Mouse (Mus musculus) inflammation-experienced regulatory T-cells (primary cell): ENCODE measurements around the gene Npb. TPM values are rescaled to one million over a fixed set of nuclear protein-coding genes. Genes with fewer than 3 reads are reported as not detected.

Experiments
- polyA plus RNA-seq, 2 experiments: library from polyadenylated mRNA; unstranded; fragments of 100-300 nt; shearing (Covaris generic); gene quantifications; one replicate each; pipeline ENCODE4 v1.2.1; 2017

The Npb gene
- 1 to 10 TPM in 1 of 2 experiments, not detected in 1; 1.0 TPM for polyA plus RNA-seq

DNA sequence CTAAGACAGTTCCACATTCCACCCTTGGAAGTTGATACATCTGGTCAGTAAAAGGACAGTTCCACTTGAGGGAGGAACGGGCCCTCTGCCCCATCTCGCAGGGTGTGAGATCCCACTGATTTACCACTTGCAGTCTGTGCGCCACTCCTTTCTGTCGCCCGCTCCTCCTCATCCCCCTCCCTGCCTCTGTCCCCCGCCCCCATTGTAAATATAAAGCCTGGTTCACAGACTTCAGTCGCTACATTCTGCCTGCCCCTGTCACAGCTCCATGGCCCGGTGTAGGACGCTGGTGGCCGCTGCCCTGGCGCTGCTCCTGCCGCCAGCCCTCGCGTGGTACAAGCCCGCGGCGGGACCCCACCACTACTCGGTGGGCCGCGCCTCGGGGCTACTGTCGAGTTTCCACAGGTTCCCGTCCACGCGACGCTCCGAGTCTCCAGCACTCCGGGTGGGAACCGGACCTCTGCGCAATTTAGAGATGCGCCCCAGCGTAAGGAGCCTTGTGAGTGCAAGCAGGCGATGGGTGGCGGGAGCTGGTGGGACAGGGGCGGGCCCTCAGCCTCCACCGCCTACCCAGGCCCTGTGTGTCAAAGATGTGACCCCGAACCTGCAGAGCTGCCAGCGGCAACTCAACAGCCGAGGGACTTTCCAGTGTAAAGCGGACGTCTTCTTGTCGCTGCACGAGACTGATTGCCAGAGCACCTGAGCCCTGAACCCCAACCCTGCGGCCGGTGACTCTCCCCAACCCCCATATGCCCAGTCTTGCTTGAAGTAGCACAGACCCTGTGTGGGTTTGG, at the start of gene Npb:
Npb (plus strand) TSS at position 237 of the 794 bp plus-strand sequence.

DNA sequence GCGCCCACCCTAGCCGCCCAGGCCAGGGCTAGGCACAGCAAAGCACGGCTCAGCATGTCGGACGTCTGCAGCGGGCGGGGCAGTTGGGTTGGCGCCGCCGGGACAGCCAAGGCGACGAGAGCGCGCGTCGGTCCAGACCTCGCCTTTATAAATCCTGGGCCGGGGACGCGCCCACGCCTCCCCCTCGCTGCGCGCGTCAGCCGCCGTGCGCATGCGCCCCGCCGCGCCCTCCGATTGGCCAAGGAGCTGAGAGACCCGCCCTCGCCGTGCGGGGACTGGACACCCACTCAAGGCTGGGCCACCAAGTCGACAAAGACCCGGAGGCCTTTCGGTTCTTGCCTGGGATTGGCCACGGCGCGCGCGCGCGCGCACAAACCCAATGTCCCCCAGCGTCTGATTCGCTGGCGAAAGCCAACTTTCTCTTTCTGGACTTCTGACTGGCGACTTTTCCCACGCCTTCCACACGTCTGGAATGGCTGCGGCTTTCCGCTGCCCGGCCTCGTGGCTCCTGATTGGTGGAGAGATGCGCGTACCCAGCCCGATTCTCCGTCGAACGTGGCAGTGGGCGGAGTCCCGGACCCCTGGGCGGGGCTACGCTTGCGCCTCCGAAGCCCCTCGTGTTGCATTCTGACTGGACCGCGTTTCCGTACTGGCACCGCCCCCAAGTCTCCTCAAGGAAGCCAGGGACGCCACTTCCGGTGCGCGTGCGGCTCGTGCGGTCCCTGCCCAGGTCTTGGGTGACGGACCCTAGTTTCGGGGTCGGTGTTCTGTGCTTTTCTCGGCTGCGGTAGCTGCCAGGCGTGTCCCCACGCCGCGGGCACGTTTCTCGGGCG, 35.3 kb upstream of the Npb start, which contains the start of gene P4hb:
P4hb (minus strand) TSS at position 502 of the 833 bp plus-strand sequence.

DNA sequence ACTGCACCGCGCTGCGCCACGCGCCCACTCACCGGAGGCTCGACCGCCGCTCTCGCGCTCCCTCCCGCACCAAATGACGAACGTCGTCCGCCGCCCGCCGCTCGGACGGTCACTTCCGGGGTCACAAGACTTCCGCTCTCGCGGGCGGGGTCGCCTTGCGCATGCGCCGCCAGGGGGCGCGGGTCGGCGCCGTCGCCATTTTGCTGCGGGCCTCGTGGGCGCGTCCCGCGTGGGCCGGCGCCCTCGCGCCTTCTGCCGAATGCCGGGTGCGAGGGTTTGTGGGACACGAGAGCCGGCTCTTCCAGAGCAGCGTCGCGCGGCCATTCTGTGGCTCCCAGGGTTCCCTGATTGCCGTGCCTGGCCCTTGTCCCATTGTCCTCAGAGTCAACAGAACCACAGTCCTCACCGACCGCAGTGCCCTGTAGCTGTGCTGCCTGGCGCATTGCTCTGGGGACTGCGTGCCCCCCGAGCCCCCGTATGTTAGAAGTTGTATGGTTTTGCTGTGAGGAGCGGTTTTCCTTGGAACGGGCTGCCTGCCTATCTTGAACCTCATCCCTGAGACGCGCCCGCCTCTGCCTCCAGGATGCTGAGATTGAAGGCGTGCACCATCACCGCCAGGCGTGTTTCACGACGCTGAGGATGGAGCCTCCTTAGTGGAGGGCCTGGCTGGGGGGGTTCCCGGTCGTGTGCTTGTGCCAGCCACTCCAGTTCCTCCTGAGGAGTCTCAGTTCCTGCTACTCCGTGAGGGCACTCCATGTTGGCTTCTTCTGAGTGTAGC, 26.6 kb upstream of the Npb start, which contains the start of gene Arhgdia:
Arhgdia (minus strand) TSS at position 135 of the 778 bp plus-strand sequence.

DNA sequence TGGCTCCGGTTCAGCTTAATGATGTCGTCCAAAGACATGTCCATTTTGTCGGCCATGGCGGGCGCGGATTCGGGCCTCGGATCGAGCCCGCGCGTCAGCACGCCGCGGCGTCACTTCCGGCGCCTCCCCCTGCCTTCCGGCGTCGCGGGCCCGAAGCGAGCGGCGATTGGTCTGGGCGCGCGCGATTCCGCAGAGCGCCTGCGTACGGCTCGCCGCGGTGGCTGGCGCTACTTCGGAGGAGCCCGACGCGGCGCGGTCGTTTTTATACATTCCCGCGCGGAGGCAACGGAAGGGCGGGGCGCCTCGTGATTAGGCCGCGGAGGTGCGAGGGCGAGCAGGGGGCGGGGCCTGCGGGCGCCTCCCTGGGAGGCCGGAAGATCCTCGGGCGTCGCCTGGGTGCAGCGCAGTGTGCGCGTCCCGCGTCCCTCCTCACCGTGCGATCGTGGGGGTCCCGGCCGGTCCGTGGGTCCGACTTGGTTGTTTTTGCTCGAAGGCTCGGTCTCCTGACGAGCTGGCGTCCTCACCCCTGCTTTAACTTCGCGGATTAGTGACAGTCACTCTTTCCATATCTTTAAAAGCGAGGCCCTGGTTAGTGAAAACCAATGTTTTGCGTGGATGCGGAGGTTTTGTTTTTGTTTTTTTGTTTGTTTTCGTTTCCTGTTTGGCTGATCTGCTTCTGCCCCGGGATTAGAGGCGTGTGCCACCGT, 9.8 kb upstream of the Npb start, which contains the start of the genes Alyref and Anapc11:
Alyref (minus strand) TSS at position 83 of the 707 bp plus-strand sequence.
Anapc11 (plus strand) TSS at position 139 of the 707 bp plus-strand sequence.

DNA sequence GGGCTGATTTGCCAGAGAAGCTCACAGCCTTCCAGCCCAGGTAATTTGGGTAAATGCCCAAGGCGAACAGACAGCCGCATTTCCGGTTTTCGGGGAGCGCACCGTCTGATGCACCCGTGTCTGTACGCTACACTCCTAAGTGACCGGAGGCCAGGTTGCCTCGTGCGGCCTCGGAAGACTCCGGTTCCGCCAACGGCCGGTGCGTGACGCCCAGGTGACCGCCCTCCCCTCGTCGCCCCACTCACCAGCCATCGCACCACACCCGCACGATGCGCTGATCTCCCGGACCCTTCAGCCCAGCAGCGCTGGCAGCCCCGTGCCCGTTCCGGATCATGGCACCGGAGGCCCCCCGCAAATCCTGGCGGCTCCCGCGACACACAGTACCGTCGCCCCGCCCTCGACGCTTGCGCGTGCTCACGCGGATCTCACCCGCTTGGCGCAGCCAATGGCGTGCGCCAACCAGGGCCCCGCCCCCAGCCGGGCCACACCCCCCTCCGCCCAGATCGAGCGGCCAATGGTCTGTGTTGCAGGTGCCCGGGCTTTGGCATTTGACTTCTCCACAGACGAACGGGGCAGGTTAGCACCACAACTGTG, 9.3 kb downstream of the Npb start, which contains the start of gene Pcyt2:
Pcyt2 (minus strand) TSS at position 418 of the 594 bp plus-strand sequence.

DNA sequence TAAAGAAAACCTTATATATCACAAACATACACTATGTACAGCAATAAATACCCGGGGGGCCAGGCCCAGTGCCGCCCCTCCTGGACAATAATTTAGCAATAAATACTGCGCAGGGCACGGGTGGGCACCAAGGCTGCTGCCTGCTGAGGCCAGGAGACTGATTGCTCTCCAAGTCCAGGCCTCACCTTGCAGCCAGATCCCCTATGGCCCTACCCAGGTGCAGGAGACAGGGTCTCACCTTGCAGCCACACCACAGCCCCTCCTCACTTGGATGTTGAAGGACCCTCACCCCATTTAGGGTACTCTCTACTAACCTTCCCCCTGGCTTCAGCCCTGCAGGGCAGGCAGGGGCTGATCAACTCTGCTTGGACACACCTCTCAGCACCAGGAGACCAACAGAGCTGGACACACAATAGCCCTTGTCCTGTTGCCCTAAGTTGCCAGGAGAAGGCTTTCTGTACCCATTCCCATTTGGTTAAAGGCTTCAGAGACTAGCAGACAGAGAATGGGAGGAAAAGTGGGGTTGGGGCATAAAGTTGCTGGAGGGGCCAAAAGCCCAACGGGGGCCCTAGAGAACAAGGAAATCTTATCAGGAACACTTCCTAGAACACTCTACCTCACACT, 17.0 kb downstream of the Npb start, which contains the start of gene Sirt7:
Sirt7 (minus strand) TSS at position 89 of the 624 bp plus-strand sequence.

DNA sequence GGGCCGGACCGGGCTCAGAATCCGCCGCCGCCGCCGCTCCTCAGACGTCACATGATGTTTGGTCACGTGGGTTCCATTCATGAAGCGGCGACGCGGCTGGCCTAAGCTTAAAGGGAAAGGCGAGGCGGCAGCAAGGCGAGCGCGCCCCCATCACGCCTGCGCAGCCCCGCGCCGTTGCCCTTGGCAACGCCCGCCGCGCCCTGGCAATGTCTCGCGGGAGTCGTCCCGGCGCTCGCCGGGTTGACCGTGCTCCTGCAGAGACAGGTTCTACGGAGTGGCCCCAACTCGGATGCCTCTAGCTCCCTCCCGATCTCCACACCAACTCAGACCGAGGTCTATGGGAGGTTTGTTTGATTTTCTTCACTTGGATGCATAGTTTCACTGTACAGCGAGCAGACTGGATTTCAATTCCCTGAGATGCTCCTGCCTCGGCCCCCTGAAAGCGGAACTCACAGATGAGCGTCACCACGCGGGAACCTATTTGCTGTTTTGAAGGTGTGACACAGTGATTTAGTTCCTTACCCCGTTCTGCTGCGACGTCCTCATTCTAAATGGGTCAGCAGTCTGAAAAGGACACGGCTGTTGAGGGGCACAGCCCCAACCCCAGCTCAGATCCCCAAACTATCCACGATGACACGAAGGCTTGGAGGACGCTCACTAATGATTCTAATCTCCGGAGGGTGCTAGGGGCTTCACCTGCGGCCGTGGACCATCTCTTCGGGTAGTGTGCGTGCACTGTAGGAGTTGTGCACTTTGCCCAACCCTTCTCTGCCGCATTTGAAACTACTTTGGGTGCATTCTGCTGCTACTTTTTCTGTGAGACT, 25.5 kb downstream of the Npb start, which contains the start of gene Mafg:
Mafg (minus strand) TSS at position 81 of the 824 bp plus-strand sequence.

DNA sequence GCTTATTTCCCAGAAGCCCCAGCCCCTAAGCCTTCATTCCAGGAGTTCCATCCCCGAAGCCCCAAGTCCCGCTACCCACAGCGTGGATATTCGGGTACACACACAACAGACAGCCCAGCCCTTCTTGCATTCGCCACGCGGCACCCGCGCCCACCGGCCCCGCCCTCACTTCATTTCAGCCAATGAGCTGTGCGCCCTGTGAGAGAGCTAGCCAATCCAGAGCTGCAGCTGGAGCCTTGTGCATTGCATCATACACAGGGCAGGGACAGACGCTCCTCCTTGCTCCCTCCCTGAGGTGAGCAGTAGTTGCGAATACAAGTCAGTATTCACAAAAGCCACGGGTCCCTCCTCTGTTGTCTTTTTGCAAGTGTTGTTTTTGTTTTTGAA, 35.3 kb downstream of the Npb start, which contains the start of gene Pycr1:
Pycr1 (minus strand) TSS at position 169 of the 387 bp plus-strand sequence.

DNA sequence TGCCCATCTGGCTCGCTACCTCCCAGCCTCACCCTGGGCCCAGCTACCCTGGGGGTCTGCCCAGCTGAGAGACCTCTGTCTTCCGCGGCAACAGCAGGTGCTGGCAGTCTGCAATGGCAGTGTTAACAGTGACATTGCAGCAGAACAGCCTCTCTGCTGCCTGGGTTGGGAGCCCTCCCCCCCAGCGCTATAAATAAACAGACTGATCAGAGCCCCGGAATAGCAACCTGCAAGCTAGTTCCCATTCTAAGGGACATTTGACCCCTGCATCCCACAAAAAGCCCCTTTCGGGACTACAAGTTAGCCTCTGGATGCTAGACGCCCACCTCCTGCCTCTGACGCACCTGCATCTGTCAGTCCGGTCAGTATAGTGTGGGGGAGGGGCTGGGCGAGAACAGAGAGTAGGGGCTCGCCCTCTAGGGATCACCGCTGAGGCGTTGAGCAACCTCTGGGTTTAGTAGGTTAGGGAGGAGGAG, 39.8 kb downstream of the Npb start, which contains the start of gene Myadml2:
Myadml2 (minus strand) TSS at position 158 of the 476 bp plus-strand sequence.

Other genes starting within 250 kb of the Npb start
- gene Fscn2, start 246.9 kb upstream of the Npb start, polyA plus RNA-seq, result under 1 TPM; 0.16 to 0.19 TPM
- gene Faap100, start 229.7 kb upstream of the Npb start, polyA plus RNA-seq, result 10 to 100 TPM; 24.5 to 41.1 TPM
- 10 to 100 TPM; 43.2 to 49.9 TPM for gene Nploc4, start 170.8 kb upstream of the Npb start, polyA plus RNA-seq
- not detected for gene Tspan10, start 165.8 kb upstream of the Npb start, polyA plus RNA-seq
- gene Pde6g, start 155.0 kb upstream of the Npb start, polyA plus RNA-seq, result 1 to 10 TPM; 1.5 to 2.0 TPM
- gene Oxld1, start 150.4 kb upstream of the Npb start, polyA plus RNA-seq, result 10 to 100 TPM; 12.6 to 15.7 TPM
- gene Ccdc137, start 150.4 kb upstream of the Npb start, polyA plus RNA-seq, result 10 to 100 TPM; 51.2 to 66.8 TPM
- 10 to 100 TPM; 27.3 to 42.6 TPM for gene Arl16, start 140.9 kb upstream of the Npb start, polyA plus RNA-seq
- 10 to 100 TPM; 65.5 to 81.0 TPM for gene Mrpl12, start 123.9 kb upstream of the Npb start, polyA plus RNA-seq
- gene Slc25a10, start 116.6 kb upstream of the Npb start, polyA plus RNA-seq, result 10 to 100 TPM in 1 of 2 experiments, 1 to 10 TPM in 1; 9.8 to 22.0 TPM
- not detected for gene Gcgr, start 77.8 kb upstream of the Npb start, polyA plus RNA-seq
- gene Mcrip1, start 58.8 kb upstream of the Npb start, polyA plus RNA-seq, result 100 to 1,000 TPM; 111 to 150 TPM
- gene Ppp1r27, start 57.3 kb upstream of the Npb start, polyA plus RNA-seq, result 1 to 10 TPM in 1 of 2 experiments, under 1 TPM in 1; 0.63 to 1.8 TPM
- 100 to 1,000 TPM; 247 to 254 TPM for gene P4hb, start 35.2 kb upstream of the Npb start, polyA plus RNA-seq
- gene Arhgdia, start 26.9 kb upstream of the Npb start, polyA plus RNA-seq, result 100 to 1,000 TPM; 707 to 884 TPM
- gene Alyref, start 10.1 kb upstream of the Npb start, polyA plus RNA-seq, result 100 to 1,000 TPM; 253 to 299 TPM
- gene Anapc11, start 10.1 kb upstream of the Npb start, polyA plus RNA-seq, result 100 to 1,000 TPM; 116 to 144 TPM
- 100 to 1,000 TPM; 142 to 194 TPM for gene Pcyt2, start 9.5 kb downstream of the Npb start, polyA plus RNA-seq
- gene Sirt7, start 16.8 kb downstream of the Npb start, polyA plus RNA-seq, result 100 to 1,000 TPM; 275 to 320 TPM
- gene Mafg, start 25.1 kb downstream of the Npb start, polyA plus RNA-seq, result 10 to 100 TPM; 22.8 to 25.0 TPM
- gene Pycr1, start 35.3 kb downstream of the Npb start, polyA plus RNA-seq, result 1 to 10 TPM in 1 of 2 experiments, under 1 TPM in 1; 0.43 to 3.8 TPM
- under 1 TPM; 0.38 to 0.75 TPM for gene Myadml2, start 39.7 kb downstream of the Npb start, polyA plus RNA-seq
- gene Notum, start 52.7 kb downstream of the Npb start, polyA plus RNA-seq, result under 1 TPM; 0.11 to 0.97 TPM
- 100 to 1,000 TPM; 142 to 153 TPM for gene Aspscr1, start 64.5 kb downstream of the Npb start, polyA plus RNA-seq
- 100 to 1,000 TPM; 111 to 157 TPM for gene Cenpx, start 105.3 kb downstream of the Npb start, polyA plus RNA-seq
- 10 to 100 TPM; 64.1 to 74.7 TPM for gene Lrrc45, start 105.4 kb downstream of the Npb start, polyA plus RNA-seq
- gene Rac3, start 113.0 kb downstream of the Npb start, polyA plus RNA-seq, result 1 to 10 TPM in 1 of 2 experiments, under 1 TPM in 1; 0.87 to 1.8 TPM
- 10 to 100 TPM in 1 of 2 experiments, 1 to 10 TPM in 1; 7.4 to 23.4 TPM for gene Dcxr, start 118.8 kb downstream of the Npb start, polyA plus RNA-seq
- not detected for gene Cbr2, start 123.6 kb downstream of the Npb start, polyA plus RNA-seq
- gene Hmga1b, start 154.3 kb downstream of the Npb start, polyA plus RNA-seq, result 10 to 100 TPM; 27.2 to 28.0 TPM
- gene Rfng, start 175.7 kb downstream of the Npb start, polyA plus RNA-seq, result 10 to 100 TPM; 34.6 to 49.4 TPM
- gene Gps1, start 175.8 kb downstream of the Npb start, polyA plus RNA-seq, result 100 to 1,000 TPM; 160 to 176 TPM
- gene Dus1l, start 187.9 kb downstream of the Npb start, polyA plus RNA-seq, result 10 to 100 TPM; 76.1 to 76.4 TPM
- gene Fasn, start 216.1 kb downstream of the Npb start, polyA plus RNA-seq, result 10 to 100 TPM; 43.4 to 45.6 TPM